Mouse (Mus musculus) right cerebral cortex, postnatal 14 days (tissue): ENCODE results near the gene Tef.

Experiments used
- DNase-seq: peaks from one replicate; pipeline ENCODE4 v3.0.0; 2022

Gene Tef

DNA sequence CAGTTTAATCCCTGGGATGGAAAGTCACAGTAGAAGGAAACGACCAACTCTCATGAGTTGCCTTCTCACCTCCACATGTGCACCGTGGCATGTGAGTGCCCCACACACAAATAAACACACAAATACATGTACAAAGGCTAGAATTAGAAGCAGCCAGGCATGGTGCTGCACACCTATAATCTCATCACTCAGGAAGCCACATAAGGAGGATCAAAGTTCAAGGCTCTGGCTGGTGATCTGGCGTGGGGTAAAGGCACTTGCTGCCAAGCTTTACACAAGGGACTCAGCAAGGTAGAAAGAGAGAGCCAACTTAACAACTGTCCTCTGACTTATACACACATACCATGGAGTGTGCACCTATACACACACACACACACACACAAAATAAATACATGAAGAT lies 1.8 kb upstream of the Tef start:
- DNase-seq, result no peak

DNA sequence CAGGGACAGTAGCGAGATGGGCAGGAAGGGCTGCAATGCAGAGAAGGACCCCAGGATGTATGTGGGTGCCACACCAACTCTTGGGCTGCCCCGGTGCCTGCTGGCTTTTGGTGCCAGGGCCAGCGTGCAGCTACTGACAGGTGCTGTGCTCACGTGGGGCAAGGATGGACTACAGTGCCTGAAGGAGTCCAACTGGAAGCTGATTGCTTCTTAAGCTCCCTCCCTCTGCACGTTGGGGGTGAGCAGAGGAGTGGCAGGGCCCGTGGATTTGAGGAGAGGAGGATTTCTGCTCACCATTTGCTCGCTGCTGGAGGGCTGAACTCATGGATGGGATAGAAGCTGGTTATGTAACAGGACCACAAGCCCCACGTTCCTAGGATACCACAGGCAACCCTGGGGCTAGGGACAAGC lies 725 bp downstream of the Tef start:
- peak; percentile 60 for DNase-seq

DNA sequence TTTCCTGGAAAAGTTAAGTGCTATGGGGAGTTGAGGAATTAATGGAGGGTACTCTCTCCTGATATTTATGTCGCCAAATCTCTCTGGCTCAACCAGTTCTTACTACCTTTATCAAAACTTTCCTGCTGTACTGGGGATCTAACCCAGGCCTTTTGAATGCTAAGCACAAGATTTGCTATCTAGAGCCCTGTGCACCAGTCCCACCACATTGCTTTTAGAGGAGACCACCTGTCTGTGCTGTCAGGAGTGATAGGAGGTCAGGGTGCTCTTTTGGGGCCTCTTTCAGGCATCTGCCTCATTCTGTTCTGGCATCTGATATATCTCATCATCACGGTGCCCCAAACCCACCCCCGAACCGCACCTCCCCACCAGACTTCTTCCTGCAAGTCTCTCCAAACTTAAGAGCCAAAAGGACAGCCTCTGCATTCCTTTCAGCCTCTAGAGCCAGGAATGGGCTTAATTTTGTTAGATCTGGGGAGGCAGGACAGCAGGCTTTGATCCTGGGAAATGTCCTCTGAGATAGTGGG lies 1.3 kb downstream of the Tef start:
- no peak for DNase-seq

DNA sequence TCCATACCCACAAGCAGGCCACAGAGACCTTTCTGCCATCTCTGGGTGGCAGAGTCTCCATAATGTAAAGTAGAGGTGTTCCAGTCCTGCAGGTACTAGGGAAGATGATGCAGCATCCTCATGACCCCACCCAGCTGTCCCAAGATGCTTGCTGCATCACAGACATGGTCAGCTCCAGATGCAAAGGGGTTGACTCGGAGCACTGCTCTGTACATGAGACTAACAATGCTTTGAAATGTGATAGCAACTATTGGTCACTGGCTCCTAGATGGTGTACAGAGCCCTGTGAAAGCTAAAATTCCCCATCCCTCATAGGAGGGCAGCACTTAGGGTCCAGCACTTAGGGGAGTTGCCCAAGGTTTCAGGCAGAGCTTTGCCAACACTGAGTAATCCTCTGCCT lies 2.0 kb downstream of the Tef start:
- no peak for DNase-seq

DNA sequence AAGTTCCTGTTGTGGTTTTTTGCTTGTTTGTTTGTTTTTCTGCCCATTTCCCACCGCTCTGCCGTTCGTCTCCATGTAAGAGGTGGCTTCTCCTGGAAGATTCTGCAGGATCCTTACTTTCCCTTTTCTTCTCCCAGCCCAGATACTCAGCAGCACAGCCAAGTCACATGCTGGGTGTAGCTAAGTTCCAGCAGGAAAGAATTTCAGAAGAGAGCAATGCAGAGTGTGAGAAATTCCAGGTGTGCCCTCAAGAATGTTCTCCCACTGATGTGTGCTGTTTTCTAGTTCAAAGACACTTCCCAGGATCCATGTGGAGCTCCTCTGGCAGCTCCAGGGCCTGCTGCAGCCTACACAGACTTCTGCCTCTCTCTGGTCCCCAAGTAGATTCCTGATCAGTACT lies 2.7 kb downstream of the Tef start:
- no peak for DNase-seq

DNA sequence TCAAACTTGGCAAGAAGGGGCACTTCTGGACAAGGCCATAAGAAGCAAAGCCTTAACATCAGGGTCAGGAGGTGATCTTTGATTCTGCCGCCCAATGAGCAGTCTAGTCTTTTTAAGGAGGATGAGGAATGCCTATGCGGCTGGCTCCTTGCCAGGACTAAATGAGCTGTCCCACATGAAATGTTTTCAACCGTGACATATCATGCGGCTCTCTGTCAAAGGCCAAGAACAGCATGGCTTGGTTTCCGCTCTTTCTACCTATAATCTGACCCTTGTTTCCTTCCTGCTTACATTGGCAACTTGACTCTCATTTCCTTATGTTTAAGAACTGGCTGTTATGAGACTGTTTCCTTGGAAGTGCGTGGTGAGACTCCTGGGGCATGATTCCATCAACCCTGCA lies 3.4 kb downstream of the Tef start:
- no peak for DNase-seq

DNA sequence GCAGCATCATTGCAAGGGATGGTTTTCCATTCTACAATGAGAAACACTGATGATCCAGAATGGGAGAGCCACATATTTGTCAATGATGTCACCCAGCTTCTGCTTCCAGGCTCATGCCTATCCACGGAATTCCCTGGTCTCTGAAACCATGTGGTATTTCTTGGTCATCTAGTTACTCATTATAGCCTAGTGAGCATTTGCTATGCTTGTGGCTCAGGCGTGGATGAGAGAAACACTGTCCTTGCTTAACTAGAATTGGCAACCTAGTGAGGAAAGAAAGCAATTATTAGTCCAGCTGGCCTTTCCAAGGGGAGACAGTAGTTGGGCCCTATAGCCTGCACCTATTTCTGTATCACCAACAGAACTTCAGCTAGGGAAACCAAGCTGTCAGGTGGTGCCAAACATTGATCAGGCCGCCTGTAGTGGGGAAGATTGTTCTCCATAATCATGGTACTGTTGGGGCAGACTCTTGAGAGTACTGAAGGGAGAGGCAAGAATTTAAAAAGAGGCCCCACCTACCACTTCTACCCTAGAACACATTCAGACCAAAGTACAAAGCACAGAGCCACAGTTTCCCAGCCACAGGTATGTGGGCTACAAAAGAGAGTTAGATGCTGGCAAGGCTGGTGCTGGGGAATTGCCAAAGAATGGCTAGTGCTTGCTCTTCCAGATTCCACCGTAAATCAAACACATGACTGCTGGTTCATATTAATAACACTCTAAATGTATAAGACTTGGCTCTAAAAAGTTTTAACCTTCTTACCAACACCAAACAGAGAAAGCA lies 4.6 kb downstream of the Tef start:
- no peak for DNase-seq

DNA sequence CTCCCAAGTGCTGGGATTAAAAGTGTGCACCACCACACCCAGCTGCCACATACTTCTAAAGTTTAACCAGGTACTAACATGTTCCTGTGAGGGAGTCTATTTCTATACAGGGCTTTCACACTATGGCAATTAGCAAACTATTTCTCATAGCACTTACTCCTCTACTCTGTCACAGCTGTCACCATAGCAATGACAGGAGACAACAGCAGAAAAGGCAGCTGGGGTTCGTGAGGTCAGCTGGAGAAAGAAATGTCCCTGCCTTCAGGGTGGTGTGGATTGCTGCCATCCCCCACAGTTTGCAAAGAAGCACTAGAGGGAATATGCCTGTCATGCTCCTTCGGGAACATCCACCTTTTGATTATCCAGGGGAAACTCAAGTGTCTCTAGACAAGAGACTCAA lies 6.6 kb downstream of the Tef start:
- DNase-seq, result no peak

DNA sequence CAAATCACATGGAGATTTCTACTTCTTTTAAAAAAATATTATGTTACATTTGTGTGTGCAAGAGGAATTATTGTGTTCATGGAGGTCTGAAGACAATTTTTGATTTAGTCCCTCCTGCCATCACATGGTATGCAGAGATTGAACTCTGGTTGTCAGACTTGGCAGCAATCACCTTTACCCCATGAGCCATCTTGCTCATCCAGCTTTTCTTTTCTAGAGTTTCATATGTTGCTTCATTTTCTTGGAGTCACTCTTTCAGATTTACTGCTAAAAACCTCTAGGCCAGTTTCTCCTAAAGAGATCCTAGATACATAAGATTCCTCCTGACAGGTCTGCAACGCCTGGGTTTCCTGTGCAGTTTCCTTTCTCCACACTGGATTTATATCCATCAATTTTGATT lies 7.3 kb downstream of the Tef start:
- DNase-seq, result no peak

DNA sequence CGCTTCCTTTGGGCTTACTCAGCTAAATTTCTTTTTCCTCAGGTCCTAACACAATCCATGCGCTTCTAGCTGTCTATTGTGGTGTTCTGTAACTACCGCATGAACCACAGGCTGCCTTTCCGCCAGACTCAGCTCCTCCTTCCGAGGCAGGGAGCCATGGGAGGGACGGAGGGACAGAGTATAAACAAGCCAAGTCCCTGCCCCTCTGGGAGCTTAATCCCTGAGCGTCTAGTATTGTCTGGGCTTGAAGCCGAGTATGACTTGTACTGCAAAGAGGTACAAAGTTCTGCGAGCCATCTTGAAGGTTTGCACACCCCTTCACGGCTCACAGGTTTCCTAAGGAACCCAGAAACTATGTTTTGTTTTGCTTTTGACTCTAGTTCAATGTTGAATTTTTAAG lies 7.9 kb downstream of the Tef start:
- DNase-seq, result peak; percentile 66

DNA sequence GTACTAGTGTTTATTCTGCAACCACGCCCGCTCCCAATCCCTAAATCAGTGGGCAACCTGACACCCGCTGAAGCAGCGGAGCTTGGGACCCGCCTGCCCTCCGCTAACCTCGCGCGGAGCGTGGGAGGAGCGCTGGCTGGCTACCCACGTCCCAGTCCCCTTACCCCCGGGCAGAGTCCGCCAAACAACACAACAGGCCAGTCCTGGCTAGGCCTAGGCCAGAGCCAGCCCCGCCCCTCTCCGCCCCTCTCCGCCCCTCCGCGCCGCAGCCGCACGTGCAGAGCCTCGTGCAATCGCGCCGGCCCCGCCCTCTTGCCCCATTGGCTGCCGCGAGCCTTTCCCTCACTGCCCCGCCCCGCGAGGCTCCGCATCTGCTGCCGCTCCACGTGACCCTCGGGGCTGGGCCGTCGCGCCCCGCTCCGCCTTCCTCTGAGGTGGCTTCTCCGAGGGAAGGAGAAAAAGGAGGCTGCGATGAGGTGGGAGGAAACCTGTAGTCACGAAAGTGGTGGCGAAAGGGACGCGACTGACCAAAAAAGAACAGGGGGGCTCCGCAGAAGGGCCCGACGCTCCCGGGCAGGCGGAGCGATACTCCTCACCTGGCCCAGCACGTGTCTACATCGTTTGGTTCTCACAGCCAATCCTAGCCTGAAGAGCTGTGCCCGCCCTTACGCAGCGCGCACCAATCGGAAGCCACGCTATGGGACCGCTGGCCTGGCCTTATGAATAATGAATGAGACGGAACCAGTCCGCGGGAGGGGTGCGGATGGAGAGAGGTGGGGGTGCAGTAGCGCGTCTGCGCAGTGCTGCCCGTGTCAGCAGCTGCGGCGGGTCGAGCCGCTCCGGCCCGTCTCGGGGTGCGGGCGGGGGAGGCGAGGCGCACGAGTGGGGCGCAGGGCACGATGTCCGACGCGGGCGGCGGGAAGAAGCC lies 8.7 kb downstream of the Tef start:
- DNase-seq, result peak; percentile 99

DNA sequence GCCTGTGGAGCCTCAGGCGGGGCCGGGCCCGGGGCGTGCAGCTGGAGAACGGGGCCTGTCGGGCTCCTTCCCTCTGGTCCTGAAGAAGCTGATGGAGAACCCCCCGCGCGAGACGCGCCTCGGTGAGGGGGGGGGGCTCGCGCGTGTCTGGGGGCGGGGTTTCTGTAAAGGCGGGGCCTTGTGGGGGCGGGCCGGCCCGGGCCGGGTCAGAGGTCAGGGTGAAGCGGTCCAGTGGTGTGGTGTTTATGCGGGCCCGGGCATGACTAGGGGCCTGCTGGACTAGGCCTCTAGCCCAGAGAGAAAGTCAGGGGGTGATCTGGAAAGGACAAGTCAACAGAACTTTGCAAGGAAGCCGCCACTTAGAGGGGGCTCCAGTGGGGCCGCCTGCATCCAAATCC lies 9.4 kb downstream of the Tef start:
- DNase-seq, result no peak

DNA sequence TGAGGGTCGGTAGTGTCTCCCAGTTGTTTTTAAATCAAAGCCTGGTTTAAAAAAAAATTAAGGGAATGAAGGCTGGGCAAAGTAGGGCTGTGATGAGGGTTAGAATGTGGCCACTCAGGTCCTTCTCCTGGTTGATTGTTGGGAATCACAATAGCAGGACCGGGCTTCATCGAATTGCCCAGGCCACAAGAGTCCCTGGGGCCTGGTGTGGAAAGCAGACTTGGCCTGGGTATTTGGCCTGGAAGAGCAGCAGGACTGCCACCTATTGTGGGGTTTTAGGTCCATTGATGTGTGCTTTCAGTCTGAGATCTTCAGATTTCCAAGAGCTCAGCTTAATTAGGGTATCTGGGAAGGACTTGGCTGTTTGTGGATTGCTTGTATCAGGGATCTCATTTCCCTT lies 10.1 kb downstream of the Tef start:
- no peak for DNase-seq

DNA sequence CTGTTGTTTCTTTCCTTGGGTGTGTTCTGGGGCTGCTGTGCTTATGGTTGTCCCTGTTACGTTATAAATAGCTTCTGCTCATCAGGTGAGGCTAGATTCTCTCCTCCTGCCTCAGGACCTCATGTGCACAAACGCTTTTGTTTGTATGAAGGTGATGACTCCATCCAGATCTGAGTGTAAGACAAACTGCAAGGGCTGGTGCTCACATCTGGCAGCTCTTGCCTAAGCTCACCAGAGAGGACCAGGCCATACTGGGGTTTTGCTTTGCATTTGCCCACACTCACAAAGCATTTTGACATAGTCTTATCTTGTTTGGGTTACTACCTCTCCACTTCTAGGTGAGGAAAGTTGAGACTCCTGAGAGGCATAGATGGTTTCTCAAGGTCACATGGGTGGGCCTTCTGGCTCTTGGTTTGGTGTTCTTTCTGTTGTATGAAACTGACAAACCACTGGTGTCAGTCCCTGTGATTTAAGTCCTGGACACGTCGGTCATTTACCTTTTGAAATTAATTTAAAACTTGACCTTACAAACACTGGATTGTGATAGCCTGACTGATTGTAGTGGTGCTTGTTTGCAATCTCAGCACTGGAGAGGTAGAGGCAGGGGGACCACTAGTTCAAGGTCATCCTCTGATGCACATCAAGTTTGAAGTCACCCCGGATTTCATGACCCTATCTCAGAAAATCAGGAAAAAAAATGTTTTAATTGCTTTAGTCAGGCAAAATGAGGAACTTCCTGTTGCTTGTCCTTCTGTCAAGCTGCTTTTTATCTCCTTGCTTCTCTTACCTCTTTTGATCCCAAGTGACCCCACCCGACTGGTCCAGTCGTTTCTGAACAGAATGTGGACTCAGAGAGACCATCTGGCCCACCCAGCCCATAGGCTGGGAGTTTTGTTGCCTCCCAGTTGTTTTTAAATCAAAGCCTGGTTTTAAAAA lies 10.7 kb downstream of the Tef start:
- no peak for DNase-seq

DNA sequence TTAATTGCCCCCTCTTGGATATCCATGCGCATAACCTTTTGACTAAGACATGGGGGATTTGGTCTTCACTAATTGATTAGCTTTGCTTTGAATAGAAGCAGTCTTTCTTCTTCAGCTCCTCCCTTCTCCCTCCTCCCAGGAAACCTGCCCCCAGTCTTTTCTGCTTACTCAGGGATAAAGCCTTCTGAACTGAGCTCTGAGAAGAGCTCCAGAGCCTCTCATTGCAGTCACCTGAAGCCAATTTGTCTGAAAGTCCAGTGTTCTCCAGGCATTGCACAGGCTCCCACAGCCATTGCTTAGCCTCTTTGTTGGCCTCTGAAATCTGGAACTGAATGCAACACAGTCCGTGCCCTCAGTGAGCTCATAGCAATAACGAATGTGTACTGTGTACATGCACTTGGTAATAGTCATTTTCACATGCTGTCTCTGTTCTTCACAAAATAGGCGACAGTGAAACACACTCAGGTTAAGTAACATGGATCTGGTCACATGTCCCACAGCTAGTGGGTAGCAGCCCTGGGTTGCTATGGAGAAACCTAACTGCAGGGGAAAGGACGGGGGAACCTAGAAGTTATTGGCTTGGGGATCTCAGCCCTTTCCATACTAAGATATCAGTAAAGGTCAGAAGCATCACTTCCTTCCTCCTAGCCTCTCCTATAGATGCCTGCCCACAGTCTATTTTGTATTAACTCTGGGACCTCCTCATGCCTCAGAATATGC lies 11.9 kb downstream of the Tef start:
- DNase-seq, result no peak

DNA sequence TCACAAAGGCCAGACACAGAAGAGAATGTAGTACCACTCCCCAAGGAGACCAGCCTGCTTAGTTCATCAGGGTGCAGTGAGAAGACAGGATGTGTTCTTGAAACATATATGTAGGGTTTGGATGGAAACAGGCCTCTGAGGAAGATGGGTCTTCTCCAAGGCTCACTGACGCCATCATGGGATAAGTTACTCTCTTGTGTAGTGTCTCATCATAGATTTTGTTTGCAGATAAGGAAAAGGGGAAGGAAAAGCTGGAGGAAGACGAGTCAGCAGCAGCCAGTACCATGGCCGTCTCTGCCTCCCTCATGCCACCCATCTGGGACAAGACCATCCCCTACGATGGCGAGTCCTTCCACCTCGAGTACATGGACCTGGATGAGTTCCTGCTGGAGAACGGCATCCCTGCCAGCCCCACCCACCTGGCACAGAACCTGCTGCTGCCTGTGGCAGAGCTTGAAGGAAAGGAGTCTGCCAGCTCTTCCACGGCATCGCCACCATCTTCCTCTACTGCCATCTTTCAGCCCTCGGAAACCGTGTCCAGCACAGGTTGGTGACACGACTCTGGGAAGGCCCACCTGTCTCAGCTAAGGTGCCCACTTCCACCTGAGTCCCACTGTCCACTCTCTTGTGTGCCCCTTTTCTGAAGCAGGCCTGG lies 12.6 kb downstream of the Tef start:
- no peak for DNase-seq

DNA sequence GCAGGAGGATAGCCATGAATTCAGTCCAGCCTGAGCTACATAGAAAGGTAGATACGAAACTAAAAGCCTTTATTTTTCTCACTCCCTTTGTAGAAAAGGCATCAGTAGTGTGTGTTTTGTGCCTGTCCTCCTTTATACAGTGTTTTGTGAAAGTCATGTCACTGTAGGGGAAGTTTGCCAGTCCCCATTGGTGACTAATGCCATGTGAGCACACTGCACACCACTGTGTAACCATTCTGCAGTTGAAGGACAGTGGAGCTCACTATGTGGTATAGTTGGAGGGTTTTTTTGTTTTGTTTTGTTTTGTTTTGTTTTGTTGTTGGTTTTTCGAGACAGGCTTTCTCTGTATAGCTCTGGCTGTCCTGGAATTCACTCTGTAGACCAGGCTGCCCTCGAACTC lies 16.2 kb downstream of the Tef start:
- DNase-seq, result no peak

DNA sequence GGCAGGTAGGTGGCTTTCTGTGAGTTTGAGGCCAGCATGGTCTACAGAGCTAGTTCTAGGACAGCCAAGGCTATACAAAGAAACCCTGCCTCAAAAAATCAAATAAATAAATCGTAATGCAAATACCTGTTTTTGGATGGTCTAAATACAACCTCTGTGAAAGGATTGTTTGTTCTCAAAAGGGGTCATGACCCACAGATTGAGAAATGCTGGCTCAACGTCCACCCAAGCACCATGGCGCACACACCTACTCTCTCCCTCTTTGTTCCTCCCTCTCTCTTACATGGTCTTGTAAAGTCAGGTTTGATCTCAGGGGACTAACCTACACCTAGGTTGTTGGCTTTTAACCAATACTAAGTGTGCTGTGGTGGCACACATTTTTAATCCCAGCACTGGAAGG lies 20.4 kb downstream of the Tef start:
- no peak for DNase-seq

DNA sequence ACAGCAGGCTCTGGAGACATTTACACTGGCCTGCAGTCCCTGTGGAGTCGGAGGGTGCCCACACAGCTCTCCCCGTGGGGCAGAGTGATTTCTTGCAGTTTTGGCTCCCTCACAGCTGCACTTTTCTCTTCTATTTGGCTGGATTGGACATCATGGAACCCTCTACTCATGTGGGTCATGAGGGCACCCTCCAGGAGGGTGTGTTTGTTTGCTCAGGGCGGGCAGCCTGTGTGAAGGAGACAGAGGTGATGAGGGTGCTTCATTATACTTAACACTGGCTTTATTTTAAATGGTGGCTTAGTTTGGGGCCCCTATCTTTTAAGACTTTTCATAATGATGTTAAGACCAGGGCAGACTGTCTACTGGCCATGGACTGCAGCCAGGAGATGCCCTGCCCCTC lies 22.6 kb downstream of the Tef start:
- no peak for DNase-seq

DNA sequence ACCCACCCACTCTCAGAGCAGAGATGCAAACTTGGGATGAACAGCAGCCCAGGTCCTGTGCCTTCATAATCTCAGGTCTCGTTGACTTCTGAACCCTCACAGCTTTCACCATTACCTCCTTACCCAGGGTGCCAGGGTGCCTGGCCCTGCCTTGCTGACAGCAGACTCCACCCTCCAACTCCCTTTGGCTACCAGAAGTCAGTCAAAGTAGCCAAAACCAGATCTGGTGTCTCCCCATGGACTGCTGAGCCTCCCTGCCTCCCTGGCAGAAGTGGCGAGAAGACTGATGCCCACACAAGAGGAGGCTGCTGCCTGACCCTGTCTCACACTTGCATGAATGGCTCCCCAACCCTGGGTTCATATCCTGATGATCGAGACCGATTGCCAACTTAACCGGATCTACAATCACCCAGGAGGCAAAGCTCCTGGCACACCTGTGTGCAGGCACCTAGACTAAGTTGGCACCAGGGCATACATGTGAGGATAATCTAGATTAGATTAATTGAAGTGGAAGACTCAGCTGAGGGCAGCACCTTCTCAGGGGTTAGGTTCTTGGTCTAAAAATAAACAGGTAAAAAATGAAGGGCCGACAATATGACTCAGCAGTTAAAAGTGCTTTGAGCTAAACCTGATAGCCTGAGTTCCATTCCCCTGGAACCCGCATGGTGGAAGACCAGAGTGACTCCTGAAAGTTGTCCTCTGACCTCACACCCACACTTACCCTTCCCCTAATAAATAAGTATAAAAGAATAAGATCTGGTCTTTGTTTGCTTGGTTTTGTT lies 26.4 kb downstream of the Tef start:
- DNase-seq, result no peak

DNA sequence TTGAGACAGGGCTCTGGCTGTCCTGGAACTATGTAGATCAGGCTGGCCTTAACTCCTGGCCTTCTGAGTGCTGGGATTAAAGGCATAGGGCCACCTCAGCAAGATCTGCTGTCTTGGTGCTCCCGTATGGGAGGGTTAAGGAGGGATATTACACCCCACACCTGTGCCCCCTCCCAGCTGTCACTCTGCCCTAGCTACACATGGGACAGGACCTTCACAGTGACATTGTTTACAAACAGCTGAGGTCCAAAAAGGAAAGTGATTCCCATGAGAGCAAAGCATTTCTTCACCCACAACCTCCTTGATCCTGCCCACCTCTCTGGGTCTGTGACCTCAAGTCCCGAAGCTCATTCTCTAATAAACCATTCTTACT lies 27.0 kb downstream of the Tef start:
- no peak for DNase-seq
